Comparison of ENCODE assay signal across 15 mouse cellular contexts in genomic region chr16:7207599-7207998, GRCm38 (mm10).
"Had no signal": no experiment of that assay in that cellular context is flagged by ENCODE, and none has a peak within 500 bp of the region (broad histone marks: within the 10 kb centered on the region; RNA-seq: fewer than 3 reads in every experiment).

No protein-coding gene starts in this region.

- H3K4me1 ChIP-seq: lung, embryonic 15.5 days; midbrain, embryonic 13.5 days; midbrain, embryonic 15.5 days; neural tube, embryonic 12.5 days; stomach, embryonic 15.5 days had no signal

- DNase-seq: liver, postnatal 0 days; lung, adult 2 months; lung, postnatal 14 days; lung, postnatal 36 days; thymus, adult 2 months; thymus, postnatal 25 days; thymus, postnatal 4 days had no signal

- H3K4me3 ChIP-seq: lung, embryonic 15.5 days; megakaryocyte, embryonic 14.5 days; midbrain, embryonic 13.5 days; midbrain, embryonic 15.5 days; neural tube, embryonic 12.5 days; stomach, embryonic 15.5 days had no signal

- H3K27ac ChIP-seq: lung, embryonic 15.5 days; macrophage; midbrain, embryonic 13.5 days; midbrain, embryonic 15.5 days; neural tube, embryonic 12.5 days; stomach, embryonic 15.5 days; stomach, postnatal 0 days had no signal
